Mouse (Mus musculus): Measurements from ENCODE around the gene Ptpn21. TPM values are rescaled to one million over a fixed set of nuclear protein-coding genes. Genes with fewer than 3 reads are reported as not detected.
A peak's percentile ranks its signal among the peaks of the same experiment; 100 is the strongest.

Ptpn21 gene
- polyA plus RNA-seq, 1 experiment = 30.1 TPM

DNA sequence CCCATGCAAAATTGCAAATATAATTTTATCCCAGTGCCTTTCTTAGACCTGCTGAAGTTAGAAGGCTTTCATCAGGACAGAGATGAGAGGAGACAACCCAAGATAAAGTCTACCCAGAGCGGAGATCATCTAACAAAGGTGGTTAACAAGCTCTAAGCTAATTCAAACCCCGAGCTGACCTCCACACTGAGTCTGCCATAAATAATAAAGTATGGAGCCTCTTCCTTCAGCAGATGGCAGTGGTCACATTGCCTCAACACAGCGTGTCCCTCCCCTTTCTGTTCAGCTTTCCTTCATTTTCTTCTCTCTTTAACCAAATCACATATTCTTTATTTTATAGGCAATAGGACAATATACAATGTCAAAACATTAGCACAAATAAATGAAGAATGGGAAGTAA lies 16.2 kb downstream of the Ptpn21 start:
- Histone ChIP-seq H3K27me3 (ENCODE audit: control insufficient read depth, insufficient read depth, insufficient read length) (no peaks in the 10 kb centered on the region), H3K4me2 (ENCODE audit: low read depth) (no peak overlapping the region), H3K4me3 (no peak overlapping the region), H3ac (ENCODE audit: control insufficient read depth, insufficient read length) (no peak overlapping the region), H3K79me2 (ENCODE audit: control insufficient read depth, insufficient read depth) (peaks cover 96% of the 10 kb centered on the region), H3K36me3 (ENCODE audit: control insufficient read depth, insufficient read depth) (no peaks in the 10 kb centered on the region)
- TF ChIP-seq SRF (IDR thresholded peaks at IDR 0.05; ENCODE audit: control insufficient read depth, insufficient read length, low read depth) (no peak), TCF12 (IDR thresholded peaks at IDR 0.05; ENCODE audit: insufficient read depth, poor library complexity, severe bottlenecking) (no peak), TCF3 (IDR thresholded peaks at IDR 0.05; ENCODE audit: insufficient read length, low read depth) (no peak), MYOD1 (IDR thresholded peaks at IDR 0.05; ENCODE audit: control insufficient read depth in 1 of 3, insufficient read length in 2 of 3, low read depth in 2 of 3) (no peak), USF1 (IDR thresholded peaks at IDR 0.05; ENCODE audit: low read depth) (no peak), MYOG (IDR thresholded peaks at IDR 0.05; ENCODE audit: control insufficient read depth in 1 of 3, insufficient read depth in 1 of 3, insufficient read length in 2 of 3, low read depth in 2 of 3) (no peak), REST (IDR thresholded peaks at IDR 0.05; ENCODE audit: insufficient read depth, insufficient read length) (no peak), CEBPB (IDR thresholded peaks at IDR 0.05; ENCODE audit: insufficient read depth, poor library complexity, severe bottlenecking) (no peak), E2F4 (IDR thresholded peaks at IDR 0.05; ENCODE audit: insufficient read depth) (no peak), MAX (IDR thresholded peaks at IDR 0.05; ENCODE audit: low read depth) (no peak), POLR2AphosphoS2 (IDR thresholded peaks at IDR 0.05; ENCODE audit: insufficient read length, low read depth) (no peak), POLR2A (IDR thresholded peaks at IDR 0.05; ENCODE audit: insufficient read length, low read depth) (no peak)

DNA sequence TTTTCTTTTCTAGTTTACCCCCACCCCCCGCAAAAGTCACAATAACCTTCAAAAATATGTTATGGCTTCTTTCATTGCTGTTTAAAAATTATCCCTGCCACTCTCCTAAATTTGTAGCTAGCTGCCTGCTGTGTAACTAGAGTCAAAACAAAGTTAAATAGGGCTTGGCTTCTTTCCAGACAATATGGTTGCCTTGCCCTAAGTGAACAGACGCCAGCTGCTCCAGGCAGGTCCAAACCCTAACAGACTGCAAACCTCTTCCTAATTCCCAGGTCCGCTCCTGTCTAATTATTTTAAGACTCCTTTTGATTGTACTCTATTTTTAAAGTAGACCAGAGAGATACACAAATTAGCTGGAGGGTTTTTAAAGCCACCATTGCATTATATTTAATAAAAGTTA lies 16.6 kb downstream of the Ptpn21 start:
- Histone ChIP-seq H3K36me3 (ENCODE audit: control insufficient read depth, insufficient read depth) (no peaks in the 10 kb centered on the region), H3K27me3 (ENCODE audit: control insufficient read depth, insufficient read depth, insufficient read length) (no peaks in the 10 kb centered on the region), H3K4me2 (ENCODE audit: low read depth) (peak overlapping the region; percentile 44), H3K4me3 (no peak overlapping the region), H3K79me2 (ENCODE audit: control insufficient read depth, insufficient read depth) (peaks cover 92% of the 10 kb centered on the region), H3ac (ENCODE audit: control insufficient read depth, insufficient read length) (no peak overlapping the region)
- TF ChIP-seq MYOG (IDR thresholded peaks at IDR 0.05; ENCODE audit: control insufficient read depth in 1 of 3, insufficient read depth in 1 of 3, insufficient read length in 2 of 3, low read depth in 2 of 3) = peak in 1 of 3 experiments; percentile 36
- TF ChIP-seq REST (IDR thresholded peaks at IDR 0.05; ENCODE audit: insufficient read depth, insufficient read length) = no peak

DNA sequence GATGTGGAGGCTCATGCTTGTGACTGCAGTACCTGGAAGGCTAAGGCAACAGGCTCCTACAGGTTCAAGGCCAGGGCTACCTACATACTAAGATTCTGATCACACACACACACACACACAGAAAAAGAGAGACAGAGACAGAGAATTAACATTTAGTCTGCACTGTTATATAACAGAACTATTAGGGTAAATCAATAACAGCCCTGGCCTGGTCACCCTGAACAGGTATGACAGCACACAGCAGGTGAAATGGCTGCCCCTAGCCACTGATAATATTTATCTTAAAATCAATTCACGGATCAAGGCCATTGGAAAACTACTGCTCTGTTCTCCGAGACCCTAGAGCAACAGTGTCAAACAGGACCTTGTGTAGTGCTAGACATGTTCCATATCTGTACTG lies 21.1 kb downstream of the Ptpn21 start:
- Histone ChIP-seq H3K27me3 (ENCODE audit: control insufficient read depth, insufficient read depth, insufficient read length) (no peaks in the 10 kb centered on the region), H3K4me2 (ENCODE audit: low read depth) (no peak overlapping the region), H3ac (ENCODE audit: control insufficient read depth, insufficient read length) (no peak overlapping the region), H3K36me3 (ENCODE audit: control insufficient read depth, insufficient read depth) (no peaks in the 10 kb centered on the region), H3K4me3 (no peak overlapping the region), H3K79me2 (ENCODE audit: control insufficient read depth, insufficient read depth) (peaks cover 53% of the 10 kb centered on the region)
- TF ChIP-seq CEBPB (IDR thresholded peaks at IDR 0.05; ENCODE audit: insufficient read depth, poor library complexity, severe bottlenecking) = no peak
- TF ChIP-seq USF1 (IDR thresholded peaks at IDR 0.05; ENCODE audit: low read depth) = no peak
- TF ChIP-seq MAX (IDR thresholded peaks at IDR 0.05; ENCODE audit: low read depth) = no peak
- TF ChIP-seq POLR2AphosphoS2 (IDR thresholded peaks at IDR 0.05; ENCODE audit: insufficient read length, low read depth) = no peak
- no peak for TF ChIP-seq TCF3 (IDR thresholded peaks at IDR 0.05; ENCODE audit: insufficient read length, low read depth)
- no peak for TF ChIP-seq E2F4 (IDR thresholded peaks at IDR 0.05; ENCODE audit: insufficient read depth)
- TF ChIP-seq MYOG (IDR thresholded peaks at IDR 0.05; ENCODE audit: control insufficient read depth in 1 of 3, insufficient read depth in 1 of 3, insufficient read length in 2 of 3, low read depth in 2 of 3) = no peak
- no peak for TF ChIP-seq MYOD1 (IDR thresholded peaks at IDR 0.05; ENCODE audit: control insufficient read depth in 1 of 3, insufficient read length in 2 of 3, low read depth in 2 of 3)
- TF ChIP-seq TCF12 (IDR thresholded peaks at IDR 0.05; ENCODE audit: insufficient read depth, poor library complexity, severe bottlenecking) = no peak
- no peak for TF ChIP-seq SRF (IDR thresholded peaks at IDR 0.05; ENCODE audit: control insufficient read depth, insufficient read length, low read depth)
- no peak for TF ChIP-seq REST (IDR thresholded peaks at IDR 0.05; ENCODE audit: insufficient read depth, insufficient read length)
- TF ChIP-seq POLR2A (IDR thresholded peaks at IDR 0.05; ENCODE audit: insufficient read length, low read depth) = no peak

DNA sequence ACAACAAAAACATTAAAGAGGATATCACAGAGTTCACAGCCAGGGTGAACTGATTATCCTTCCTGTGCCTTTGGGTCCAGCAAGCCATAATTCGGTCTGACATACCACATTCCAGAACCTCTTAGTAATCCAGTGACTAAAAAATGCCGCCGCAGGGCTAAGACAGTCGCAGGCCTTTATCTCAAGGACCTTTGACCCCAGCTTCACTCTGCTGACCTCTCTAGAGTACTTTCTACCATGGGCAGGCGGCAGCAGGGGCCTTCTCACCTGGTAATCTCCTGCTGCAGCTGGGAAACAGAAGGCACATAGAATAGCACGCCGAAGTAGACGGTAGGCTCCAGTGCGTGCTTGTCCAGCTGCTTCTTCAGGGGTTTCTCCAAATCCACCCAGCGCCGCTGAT lies 22.4 kb downstream of the Ptpn21 start:
- Histone ChIP-seq H3K79me2 (ENCODE audit: control insufficient read depth, insufficient read depth) (peaks cover 41% of the 10 kb centered on the region), H3K27me3 (ENCODE audit: control insufficient read depth, insufficient read depth, insufficient read length) (no peaks in the 10 kb centered on the region), H3ac (ENCODE audit: control insufficient read depth, insufficient read length) (no peak overlapping the region), H3K36me3 (ENCODE audit: control insufficient read depth, insufficient read depth) (no peaks in the 10 kb centered on the region), H3K4me3 (no peak overlapping the region), H3K4me2 (ENCODE audit: low read depth) (peak overlapping the region; percentile 77)
- TF ChIP-seq REST (IDR thresholded peaks at IDR 0.05; ENCODE audit: insufficient read depth, insufficient read length) (no peak), USF1 (IDR thresholded peaks at IDR 0.05; ENCODE audit: low read depth) (no peak), MYOG (IDR thresholded peaks at IDR 0.05; ENCODE audit: control insufficient read depth in 1 of 3, insufficient read depth in 1 of 3, insufficient read length in 2 of 3, low read depth in 2 of 3) (no peak), SRF (IDR thresholded peaks at IDR 0.05; ENCODE audit: control insufficient read depth, insufficient read length, low read depth) (no peak), MAX (IDR thresholded peaks at IDR 0.05; ENCODE audit: low read depth) (no peak), POLR2AphosphoS2 (IDR thresholded peaks at IDR 0.05; ENCODE audit: insufficient read length, low read depth) (no peak), TCF12 (IDR thresholded peaks at IDR 0.05; ENCODE audit: insufficient read depth, poor library complexity, severe bottlenecking) (no peak), E2F4 (IDR thresholded peaks at IDR 0.05; ENCODE audit: insufficient read depth) (no peak), CEBPB (IDR thresholded peaks at IDR 0.05; ENCODE audit: insufficient read depth, poor library complexity, severe bottlenecking) (no peak), POLR2A (IDR thresholded peaks at IDR 0.05; ENCODE audit: insufficient read length, low read depth) (no peak), TCF3 (IDR thresholded peaks at IDR 0.05; ENCODE audit: insufficient read length, low read depth) (no peak), MYOD1 (IDR thresholded peaks at IDR 0.05; ENCODE audit: control insufficient read depth in 1 of 3, insufficient read length in 2 of 3, low read depth in 2 of 3) (no peak)

DNA sequence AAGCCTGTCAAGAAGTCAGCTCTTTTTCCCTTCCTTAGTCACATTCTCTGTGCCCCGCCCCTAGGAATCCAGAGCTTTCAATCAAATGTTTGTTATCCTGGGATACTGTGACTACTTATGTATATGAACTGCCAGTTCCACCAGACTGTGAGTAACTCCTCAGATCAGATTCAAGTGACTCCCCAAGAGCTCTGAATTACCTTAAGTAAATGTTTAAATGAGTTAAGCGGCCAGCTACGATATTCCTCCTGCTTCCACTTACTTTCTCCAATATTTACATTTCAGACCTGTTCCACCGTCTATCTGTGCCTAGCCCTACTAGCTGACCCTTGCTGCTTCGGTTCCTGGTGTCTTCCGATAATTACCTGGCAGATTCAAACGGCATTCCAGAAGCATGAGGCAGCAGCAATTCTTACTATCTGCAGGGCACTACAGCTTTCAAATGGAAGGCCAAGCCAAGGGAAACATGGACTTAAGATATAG lies 23.5 kb downstream of the Ptpn21 start:
- Histone ChIP-seq H3ac (ENCODE audit: control insufficient read depth, insufficient read length) (no peak overlapping the region), H3K4me3 (no peak overlapping the region), H3K27me3 (ENCODE audit: control insufficient read depth, insufficient read depth, insufficient read length) (no peaks in the 10 kb centered on the region), H3K36me3 (ENCODE audit: control insufficient read depth, insufficient read depth) (peaks cover 7% of the 10 kb centered on the region), H3K4me2 (ENCODE audit: low read depth) (peak overlapping the region; percentile 77), H3K79me2 (ENCODE audit: control insufficient read depth, insufficient read depth) (peaks cover 30% of the 10 kb centered on the region)
- TF ChIP-seq POLR2A (IDR thresholded peaks at IDR 0.05; ENCODE audit: insufficient read length, low read depth) = no peak

Data from myocyte (in vitro differentiated cells).